Mouse (Mus musculus) liver, adult 10 weeks (tissue): ENCODE measurements around the gene Uhmk1. TPM values are rescaled to one million over a fixed set of nuclear protein-coding genes. Genes with fewer than 3 reads are reported as not detected.

ENCODE experiments used
- polyA plus RNA-seq: library from polyadenylated mRNA; stranded (reverse); fragments of 350-450 nt; fragmentation: Illumina TruSeq; extraction: RNeasy Lipid Tissue Mini Kit (QIAGEN cat#74804); gene quantifications from one replicate; pipeline ENCODE4 v1.2.3, GENCODE M21; 2014; ENCODE audit warnings: low read depth, low replicate concordance

The Uhmk1 gene
- 35.3 TPM for polyA plus RNA-seq

GRCm38 (mm10) chr1:170214757-170215522, at the start of gene Uhmk1:
Gene Uhmk1, minus strand, starts transcription at chr1:170215397.

GRCm38 (mm10) chr1:170232688-170233087, 17.5 kb upstream of the Uhmk1 start, which contains the start of gene Sh2d1b2:
Gene Sh2d1b2, plus strand, starts transcription at chr1:170232749.

DNA sequence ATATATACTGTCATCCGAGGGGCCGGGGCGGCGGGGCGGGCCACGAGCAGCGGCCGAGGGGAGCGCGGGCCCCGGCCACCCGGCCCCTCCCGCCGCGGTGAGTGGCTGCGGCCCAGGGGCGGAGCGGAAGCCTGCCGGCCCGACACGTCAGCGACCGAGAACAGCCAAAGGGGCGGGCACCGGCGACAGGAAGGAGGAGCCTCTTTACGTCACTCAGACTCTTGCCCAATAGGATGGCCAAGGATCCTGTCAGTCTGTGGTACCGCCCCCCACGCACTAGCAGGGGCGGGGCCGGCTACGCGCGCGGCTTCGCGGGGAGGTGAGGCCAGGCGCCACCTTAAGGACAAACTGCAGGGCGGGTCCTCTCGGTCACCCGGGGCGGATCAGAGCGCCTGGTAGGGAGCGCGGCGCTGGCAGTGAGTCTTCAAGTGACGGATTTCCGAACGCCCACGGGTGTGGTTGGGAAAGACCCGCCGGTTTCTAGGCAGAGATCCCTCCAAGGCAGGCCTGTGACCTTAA, 40.3 kb downstream of the Uhmk1 start, which contains the start of gene Uap1:
Uap1 (minus strand) TSS at position 144 of the 519 bp plus-strand sequence.

Other genes starting within 250 kb of the Uhmk1 start
- 57.2 TPM for gene Hsd17b7, start 246.2 kb downstream of the Uhmk1 start, polyA plus RNA-seq
- 3.5 TPM for gene Ddr2, start 104.6 kb downstream of the Uhmk1 start, polyA plus RNA-seq
- 37.4 TPM for gene Uap1, start 40.4 kb downstream of the Uhmk1 start, polyA plus RNA-seq
- not detected for gene Sh2d1b2, start 17.4 kb upstream of the Uhmk1 start, polyA plus RNA-seq
- 0.13 TPM for gene Sh2d1b1, start 61.9 kb upstream of the Uhmk1 start, polyA plus RNA-seq
- gene Gm7694, start 90.9 kb upstream of the Uhmk1 start, polyA plus RNA-seq: 1.5 TPM
- not detected for gene Spata46, start 93.4 kb upstream of the Uhmk1 start, polyA plus RNA-seq